Mouse (Mus musculus): Measurements from ENCODE around the gene Vav2.

Gene Vav2

DNA sequence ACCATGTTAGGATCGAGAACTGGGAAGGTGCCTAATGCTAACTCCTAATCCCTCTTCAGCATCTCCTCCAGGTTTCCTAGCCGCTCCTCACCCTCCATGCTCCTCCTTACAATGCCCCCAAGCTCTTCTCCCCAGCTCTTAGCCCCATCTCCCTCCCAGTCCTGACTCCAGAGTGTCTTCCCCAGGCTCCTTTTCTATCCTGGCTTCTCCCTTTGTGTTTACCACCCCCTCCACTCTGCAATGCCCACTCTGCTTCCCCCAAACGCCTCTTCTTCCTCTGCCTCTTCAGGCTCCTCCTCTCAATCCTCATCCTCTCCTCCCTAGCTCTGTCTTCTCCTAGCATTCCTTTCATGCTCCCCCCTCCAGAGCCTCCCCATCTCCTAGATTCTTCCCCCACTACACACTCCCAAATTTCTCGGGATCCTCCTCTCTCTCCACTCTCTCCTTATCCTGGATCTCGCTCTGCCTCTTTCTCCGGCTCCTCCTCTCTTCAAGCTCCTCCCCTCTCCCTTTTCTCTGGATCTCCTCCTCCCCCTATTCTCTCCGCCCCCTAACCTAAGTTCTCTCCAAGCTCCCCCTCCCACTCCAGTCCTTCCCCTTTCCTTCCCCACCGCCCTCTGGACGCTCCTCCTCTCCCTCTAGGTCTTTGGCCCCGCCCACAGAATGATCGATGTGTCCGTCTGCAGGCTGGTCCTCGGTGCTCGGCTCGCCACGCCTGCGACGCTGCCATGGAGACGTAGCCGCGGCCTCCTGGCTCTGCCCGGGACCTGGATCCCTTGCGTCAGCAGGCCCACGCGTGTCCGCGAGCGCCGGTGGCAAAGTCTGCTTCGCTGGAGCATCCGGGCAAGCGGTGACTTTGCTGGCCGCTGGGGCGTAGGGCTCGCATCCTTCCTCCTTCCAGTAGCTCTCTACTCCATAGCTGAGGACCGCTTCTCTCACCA is 15.2 kb upstream of the Vav2 start, which contains the start of gene Brd3os:
Gene Brd3os (plus strand): TSS at position 558 of the 941 bp plus-strand sequence.
- peak; percentile 100 for DNase-seq (ENCODE audit: low spot score)

DNA sequence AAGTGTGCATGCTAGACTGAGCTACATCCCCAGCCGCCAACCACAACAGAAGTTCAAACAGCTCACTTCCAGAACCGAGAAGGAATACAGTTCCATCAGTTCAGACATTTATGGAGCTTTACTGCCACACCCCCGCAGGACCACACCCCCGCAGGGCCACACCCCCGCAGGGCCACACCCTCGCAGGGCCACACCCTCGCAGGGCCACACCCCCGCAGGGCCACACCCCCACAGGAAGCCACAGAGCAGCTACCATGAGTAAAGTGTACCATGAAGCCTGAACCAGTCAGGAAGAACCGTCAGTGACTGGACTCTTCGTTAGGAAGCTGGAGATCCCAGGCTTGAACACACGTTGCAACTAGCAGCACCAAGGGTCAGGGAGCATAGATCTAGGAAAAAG is 11.4 kb upstream of the Vav2 start:
- DNase-seq (ENCODE audit: low spot score), result no peak

DNA sequence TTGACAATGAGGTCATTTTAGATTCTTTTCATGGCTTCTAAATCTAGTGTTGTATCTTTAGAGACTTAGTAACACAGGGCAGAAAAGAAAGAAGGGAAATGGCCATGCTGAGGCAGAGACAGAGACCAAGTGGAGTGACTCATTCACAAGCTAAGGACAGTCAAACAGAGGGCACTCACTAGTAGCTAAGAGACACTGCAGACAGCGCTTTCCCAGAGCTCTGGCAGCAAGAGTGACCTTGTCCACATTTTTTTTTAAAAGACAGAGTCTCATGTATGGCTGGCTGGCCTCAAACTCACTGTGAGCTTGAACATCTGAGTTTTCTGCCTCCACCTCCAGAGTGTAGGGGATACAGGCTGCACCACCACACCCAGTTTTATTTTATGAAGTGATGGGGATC is 11.0 kb upstream of the Vav2 start:
- DNase-seq (ENCODE audit: low spot score), result no peak

DNA sequence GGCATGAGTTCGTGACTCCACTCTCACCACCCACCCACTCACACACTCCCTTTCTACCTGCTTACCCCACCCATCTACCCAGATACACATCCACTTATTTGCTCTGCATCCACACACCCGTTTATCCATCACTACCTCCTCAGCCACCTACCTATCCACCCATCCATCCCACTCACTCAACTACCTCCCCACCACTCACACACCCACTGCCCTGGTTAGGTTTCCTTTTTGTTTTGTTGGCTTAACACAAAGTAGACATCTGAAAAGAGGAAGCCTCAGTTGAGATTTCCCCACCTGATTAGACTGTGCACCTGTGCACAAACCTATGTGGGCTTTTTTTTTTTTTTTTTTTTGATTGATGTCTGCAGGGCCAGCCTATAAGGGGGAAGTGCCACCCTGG is 5.8 kb upstream of the Vav2 start:
- DNase-seq (ENCODE audit: low spot score), result no peak

DNA sequence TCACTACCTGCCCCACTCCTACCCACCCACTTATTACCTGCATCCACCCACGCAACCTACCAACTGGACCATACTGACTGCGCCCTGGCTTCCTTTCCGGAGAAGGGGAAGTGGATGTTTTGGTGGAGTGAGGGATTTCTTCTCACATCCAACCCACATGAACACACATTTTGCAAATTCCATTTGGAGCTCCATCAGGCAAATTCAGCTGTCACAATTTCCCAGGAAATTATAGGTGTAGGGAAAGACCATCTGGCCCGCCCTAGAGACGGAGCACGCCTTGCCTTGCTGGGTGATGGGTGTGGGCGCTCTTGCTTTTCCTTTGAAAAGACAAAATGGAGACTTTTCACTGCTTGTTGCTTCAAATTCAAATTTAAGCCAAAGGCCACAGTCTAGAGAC is 3.8 kb upstream of the Vav2 start:
- DNase-seq (ENCODE audit: low spot score), result no peak

DNA sequence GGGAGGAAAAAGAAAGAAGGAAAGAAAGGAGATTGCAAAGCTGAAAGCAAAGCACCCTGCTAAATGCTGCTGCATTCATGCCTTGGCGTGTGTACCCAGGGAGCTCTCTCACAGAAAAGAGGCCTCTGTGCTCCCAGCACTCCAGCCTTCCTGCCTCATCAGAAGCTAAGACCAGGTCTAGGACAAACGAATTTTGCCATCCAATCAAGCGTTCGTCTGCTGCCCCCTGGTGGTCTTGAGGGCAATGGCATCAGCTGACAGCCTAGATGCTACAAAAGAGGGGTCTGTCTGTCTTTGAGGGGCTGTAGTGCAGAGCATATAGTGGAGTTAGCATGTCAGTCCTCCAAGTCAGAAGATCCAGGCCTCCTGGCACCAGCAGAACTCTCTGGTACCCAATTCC is 1.2 kb upstream of the Vav2 start:
- peak; percentile 97 for DNase-seq (ENCODE audit: low spot score)

DNA sequence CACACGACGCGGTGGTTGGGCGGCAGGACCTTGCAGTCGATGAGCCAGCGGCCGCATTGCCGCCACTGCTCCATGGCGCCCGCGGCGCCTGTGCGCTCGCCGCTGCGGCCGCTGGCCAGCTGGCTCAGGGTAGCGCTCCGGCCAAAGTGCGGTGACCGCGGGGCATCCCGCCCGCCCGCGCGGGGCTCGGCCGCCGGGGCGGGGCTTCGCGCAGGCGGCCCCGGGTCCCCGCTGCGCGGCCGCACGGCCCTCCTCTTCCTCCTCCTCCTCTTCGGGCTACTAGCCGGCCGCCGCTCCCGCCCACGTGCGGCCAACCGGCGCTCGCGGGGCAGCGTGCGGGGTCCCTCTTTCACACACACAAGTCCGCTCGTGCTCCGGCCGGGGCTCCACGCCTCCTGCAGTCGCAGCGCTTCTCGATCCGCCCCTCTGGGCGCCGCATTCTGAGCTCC is 403 bp downstream of the Vav2 start:
- peak; percentile 62 for DNase-seq (ENCODE audit: low spot score)

DNA sequence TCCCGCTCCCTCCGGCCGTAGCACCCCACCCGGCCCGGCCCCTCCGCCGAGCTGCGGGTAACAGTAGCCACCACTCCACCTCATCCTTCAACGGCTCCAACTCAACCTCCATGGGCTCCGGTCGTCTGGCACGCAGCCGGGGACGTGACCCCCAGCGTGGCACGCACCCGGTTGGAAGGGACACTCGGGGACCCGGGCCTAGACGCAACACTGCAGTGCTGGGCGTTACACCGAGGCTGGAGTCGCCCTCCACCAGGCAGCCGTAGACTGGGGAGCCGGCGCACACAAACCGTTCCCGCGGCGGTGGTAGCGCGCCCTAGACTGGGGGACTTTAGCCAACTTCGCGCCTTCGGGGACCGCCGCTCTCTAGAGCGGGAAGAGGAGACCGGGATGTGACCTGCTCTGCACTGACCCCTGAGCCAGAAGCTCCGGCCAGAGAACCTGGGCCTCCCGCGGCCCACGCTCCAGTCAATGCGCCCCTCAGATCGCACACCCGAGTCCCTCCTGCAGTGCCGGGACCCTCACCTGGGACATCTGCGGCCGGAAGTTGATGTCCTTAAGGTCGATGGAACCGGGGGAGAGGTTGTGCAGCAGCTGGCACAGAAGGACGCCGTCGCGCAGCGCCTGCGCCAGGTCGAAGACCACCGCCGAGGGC is 955 bp downstream of the Vav2 start:
- no peak for DNase-seq (ENCODE audit: low spot score)

DNA sequence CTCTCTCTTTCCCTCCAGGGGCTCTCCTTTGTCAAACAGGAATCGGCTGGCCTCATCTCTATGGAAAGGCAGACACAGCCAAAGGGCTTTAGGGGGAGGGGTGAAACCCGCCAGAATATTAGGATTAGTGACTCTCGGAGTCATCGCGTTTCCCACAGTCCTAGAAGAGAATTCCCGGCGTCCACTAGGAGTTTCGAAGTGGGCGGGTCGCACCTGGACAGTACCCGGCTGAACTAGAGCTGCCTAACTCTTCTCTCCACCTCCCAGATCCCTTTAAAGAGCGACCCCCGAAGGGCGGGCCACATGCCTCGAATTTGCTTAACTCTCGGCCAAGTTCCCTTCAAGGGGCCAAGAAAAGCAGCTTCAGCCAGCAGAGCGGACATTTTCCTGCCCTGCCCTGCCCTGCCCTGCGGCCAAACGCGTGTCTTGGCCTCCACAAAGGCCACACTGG is 1.6 kb downstream of the Vav2 start:
- peak; percentile 86 for DNase-seq (ENCODE audit: low spot score)

DNA sequence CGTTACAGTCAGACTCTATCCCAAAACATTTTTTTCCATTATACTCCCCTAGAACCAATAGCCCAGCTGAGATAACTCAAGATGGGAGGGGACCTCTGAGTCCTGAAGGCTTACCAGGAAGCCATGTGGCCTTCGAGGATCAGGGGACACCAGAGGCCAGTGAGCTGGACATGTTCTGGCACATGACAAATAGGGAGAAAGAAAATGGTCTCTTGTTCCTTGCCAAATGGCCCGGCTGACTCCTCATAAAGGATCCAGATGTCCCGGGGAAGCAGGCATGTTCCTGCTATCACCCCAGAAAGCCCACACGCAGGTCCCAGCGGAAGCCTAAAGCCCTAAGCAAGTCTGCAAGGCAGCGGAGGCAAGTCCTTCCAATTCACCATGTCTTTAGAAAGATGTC is 3.2 kb downstream of the Vav2 start:
- no peak for DNase-seq (ENCODE audit: low spot score)

DNA sequence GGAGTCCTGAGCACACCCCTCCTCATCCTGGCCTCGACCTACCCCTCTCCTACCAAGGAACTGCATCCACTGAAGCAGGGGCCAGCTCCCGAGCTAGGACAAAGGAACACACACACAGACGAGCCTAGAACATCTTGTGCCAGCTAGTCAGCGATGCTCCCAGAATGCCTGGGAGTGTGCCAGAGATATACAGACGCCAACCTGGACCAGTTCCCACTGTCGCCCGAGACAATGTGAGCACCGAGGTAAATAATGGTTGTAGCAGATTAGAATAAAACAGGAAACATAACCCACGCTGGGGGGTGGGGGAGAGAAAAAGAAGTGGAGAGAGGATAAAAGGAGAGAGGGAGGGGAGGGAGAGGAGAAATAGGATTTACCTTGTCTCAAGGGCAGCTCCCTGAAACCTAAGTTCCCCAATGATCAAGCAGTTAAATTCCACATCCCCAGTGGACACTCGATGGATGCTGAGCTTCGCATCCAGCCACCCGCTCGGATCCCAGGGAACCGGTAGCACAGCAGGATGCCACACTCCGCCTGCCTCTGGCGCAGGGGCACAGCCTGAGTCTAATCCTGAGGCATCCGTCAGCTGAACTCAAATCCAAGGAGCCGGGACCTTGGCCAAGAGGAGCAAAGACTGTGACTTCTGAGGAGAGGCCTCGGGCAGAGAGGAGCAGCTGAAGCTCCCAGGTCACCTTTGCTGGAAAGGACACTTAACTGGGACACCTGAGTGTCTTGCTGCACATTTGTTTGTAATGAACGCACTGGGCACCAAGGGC is 5.4 kb downstream of the Vav2 start:
- no peak for DNase-seq (ENCODE audit: low spot score)

DNA sequence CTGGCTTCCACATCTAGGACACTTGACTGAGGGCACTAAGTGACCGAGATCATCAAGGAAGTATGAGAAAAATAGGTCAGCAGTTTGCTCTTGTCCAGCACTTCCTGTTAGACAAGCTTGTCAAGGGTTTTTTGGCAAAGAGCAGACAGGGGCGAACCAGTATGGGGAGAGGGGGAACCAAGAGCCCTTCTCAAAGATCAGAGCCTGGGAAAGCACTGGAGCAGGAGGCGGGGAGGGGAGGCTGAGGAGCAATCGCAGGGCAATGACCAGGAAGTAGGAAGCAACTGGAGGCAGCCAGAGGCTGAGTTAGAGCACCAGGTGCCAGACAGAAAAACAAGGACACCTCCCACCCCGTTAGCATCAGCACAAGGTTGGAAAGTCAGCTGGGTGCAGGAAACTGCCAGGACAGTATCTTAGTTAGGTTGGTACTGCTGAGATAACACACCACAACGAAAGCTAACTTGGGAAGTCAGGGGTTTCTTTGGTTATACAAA is 8.2 kb downstream of the Vav2 start:
- DNase-seq (ENCODE audit: low spot score), result no peak

DNA sequence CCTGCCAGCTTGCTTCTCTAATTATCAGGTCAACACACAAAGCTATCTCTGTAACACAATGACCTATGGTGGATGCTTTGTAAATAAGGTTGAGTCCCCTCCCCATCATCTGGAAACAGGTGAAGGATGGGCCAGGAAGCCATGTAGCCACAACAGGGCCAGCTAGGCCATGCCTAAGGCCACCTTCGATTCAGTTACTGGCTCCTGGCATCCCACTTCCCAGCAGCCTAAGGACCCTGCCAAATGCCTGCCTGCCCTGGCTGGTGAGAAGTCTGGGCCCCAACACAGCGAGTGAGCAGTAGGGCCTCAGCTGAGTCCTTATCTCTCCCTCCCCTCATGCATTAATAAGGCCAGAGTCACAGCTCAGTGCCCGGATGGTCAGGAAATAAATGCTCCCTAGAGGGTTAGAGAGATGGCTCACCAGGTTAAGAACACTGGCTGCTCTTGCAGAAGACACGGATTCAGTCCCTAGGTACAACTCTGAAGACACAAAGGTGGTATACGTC is 9.1 kb downstream of the Vav2 start:
- no peak for DNase-seq (ENCODE audit: low spot score)

DNA sequence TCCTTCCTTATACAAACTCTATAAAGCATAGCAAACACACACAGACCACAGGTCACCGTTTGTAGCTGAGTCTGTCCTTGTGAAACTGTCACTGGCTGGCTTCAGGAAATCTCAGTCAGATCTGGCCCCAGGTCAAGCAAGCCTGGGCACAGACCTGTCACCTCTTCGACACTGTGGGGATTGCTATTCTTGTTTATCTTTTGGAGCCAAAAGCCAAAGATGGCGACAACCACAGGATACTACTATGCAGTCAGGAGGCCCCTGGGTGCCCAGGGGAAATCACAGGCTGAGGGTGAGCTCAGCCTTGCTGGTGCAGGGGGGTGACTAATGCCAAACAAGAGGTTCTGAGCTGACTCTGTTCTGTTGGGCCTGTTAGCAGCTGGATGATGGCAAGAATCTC is 10.4 kb downstream of the Vav2 start:
- DNase-seq (ENCODE audit: low spot score), result no peak

DNA sequence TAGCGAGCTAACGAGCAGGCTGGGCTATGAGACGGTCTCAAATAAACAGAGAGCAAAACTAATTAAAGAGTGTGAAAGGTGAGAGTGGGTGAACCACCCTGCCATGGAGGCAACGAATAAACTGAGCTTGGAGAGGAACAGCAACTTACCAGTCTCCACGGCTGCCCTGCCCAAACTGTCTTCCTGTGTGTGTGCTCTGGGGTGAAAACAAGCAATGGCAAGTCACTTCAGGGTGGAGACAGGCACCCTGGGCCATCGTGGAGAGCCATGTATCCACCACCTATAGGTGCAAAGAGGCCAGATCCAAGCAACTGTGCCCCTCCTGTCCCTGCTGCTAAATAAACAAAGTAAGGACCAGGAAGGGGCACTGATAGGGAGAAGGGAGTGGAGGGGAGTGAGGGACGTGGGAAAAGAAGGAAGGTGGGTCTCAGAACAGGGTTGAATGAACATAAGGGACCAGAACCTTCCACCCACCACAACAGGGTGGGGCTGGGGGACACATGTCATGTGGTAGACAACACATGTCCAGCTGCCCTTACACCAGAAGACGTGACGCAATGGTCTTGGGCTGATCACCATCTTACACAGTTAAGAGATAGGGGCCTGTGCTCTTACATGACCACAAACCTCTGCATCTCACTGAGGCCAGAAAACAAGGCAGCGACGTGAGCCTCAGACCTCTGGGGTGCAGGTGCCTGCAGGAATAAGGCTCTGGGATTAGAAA is 11.6 kb downstream of the Vav2 start:
- DNase-seq (ENCODE audit: low spot score), result no peak

DNA sequence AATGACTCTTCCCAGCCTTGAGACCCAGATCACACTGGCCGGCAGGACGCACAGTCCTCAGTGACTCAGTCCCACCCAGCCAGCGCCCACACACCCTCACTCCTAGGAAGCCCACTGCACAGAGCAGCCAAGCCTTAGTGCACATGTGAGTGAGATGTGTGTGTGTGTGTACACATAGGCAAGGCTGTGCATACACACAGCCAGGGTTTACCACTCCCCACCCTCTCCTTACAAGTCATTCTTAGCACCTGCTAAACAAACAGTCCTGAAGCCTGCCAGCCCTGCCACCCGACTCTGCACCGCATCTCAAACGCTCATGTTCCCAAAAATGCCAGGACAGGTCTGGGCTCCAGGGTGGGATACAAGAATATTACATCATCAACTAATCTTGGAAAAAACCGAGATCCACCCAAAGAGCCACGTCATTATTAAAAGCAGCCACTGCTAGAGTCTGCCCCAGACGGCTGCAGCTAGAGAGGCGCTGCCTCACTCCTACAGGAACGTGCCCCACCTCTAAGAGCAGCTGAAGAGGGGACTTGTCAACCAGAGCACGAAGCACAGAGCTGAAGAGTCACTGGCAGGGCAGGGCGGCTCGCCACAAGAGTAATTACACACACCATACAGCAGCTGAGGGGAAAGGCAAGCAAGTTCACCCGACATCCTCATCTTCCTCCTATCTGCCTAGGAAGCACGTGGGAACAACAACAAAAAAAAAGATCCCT is 12.7 kb downstream of the Vav2 start:
- DNase-seq (ENCODE audit: low spot score), result peak; percentile 62

DNA sequence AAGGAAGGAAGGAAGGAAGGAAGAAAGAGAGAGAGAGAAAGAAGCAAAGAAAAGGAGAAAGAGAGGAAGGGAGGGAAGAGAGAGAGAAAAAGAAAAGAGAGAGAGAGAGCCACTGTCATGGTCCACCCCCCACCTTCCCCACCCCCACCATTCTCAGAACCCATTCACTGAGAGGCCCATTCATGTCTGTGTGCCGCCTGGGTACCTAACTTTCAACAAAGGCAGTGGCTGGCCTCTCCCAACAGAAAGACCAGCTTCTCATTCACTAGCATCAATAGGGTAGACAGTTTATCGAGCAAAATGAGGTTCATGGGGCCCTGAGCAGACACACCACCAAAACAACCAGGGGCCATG is 13.3 kb downstream of the Vav2 start:
- peak; percentile 59 for DNase-seq (ENCODE audit: low spot score)

DNA sequence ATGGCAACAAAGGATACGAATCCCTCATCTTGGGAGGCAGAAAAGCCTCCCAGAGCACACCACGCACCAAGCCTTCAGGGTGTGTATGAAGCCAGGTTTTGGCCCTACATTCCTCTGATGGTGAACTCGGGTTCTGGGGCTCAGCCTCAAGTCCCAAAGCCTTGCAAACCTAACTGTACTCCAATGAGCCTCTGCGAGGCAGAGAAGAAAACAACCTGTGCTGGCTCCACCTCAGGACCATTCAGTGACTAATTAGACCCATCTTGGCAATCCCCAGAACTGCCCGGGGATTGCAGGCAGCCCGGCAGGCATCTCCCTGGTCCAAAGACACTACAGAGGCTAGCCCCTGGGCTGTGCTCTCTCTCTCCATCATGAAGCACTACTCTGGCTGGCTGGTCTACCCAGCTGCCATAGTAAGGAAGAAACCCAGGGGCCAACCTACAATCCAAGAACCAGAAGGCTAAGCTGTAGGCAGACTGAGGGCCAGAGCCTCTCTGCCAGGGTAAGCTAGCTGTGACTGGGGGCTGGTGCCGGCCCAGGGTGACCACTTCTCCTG is 14.5 kb downstream of the Vav2 start:
- DNase-seq (ENCODE audit: low spot score), result no peak

DNA sequence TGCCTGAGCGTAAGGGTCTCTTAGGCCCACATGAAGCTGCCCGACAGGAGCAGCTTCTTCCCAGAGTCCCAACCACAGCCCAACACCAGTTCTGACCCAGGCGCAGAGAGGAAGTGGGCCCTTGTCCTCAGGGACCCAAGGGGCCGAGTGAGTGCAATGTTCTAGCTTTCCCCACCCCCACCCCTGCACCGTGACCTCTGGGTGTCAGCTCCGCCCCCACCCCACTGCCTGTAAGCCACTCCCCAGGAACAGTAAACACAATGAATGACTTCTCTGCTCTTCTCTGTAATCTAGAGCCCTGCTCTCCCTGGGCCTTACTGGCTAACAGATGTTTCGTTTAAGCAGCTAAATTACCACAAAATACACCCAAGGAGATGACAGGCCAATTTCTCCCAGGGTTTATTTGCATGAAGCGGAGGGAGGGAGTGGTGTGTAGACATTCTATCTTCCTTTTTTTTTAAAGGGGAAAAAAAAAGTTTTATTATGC is 15.1 kb downstream of the Vav2 start:
- peak; percentile 75 for DNase-seq (ENCODE audit: low spot score)

DNA sequence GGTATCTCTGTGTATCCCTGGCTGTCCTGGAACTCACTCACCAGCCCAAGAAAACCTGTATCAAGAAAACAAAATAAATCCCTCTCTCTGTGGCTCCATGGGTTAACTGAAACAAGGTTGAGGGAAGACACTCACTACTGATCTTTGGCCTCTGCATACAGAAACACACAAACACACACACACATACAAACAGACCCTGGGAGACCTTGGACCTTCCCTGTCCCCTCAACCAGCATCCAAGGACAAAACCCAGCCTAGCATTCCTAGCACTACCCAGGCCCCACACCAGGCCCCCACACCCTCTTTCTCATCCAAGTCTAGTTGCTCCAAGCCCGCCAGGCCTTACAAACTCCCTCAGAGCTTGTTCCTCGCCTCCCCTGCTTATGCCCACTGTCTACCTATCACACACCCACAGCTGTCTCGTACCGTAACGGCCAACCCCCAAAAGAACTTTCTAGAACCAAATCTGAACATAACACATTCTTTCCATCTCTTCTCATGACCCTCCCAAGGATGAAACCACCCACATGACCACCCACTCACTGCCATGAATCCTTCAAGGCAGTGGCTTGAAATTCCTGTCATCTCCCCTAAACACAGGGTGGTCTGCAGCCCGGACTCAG is 16.2 kb downstream of the Vav2 start:
- no peak for DNase-seq (ENCODE audit: low spot score)
